Mouse (Mus musculus) stomach, embryonic 16.5 days (tissue): Measurements from ENCODE around the gene Itpr2. TPM values are rescaled to one million over a fixed set of nuclear protein-coding genes. Genes with fewer than 3 reads are reported as not detected.

ENCODE experiments used
- ATAC-seq: fragments of 200-750 bp; cut with Nextera tagmentation; 2 replicates; pipeline ENCODE4 v1.8.0; 2017; ENCODE audit warnings: moderate number of reproducible peaks, moderate TSS enrichment; ENCODE audit not compliant: insufficient read depth, low FRiP score
- H3K27ac ChIP-seq: fragments of 300-500 bp; sonication (generic); 2 replicates; pipeline ENCODE4 v1.5.1; 2014; ENCODE audit warnings: low read length
- H3K27me3 ChIP-seq: fragments of 300-500 bp; sonication (generic); 2 replicates; pipeline ENCODE4 v1.6.1; 2014; ENCODE audit warnings: low read length, control low read depth, mixed read lengths; ENCODE audit not compliant: control insufficient read depth, insufficient read depth
- H3K36me3 ChIP-seq: fragments of 300-500 bp; sonication (generic); 2 replicates; pipeline ENCODE4 v1.6.1; 2014; ENCODE audit warnings: low read length; ENCODE audit not compliant: control insufficient read depth, insufficient read depth
- H3K4me1 ChIP-seq: fragments of 300-500 bp; sonication (generic); 2 replicates; pipeline ENCODE4 v1.6.1; 2014; ENCODE audit warnings: low read length, control low read depth, mixed read lengths; ENCODE audit not compliant: control insufficient read depth, insufficient read depth
- H3K4me2 ChIP-seq: fragments of 300-500 bp; sonication (generic); 2 replicates; pipeline ENCODE4 v1.6.1; 2014; ENCODE audit warnings: low read depth, low read length, mixed read lengths
- H3K4me3 ChIP-seq: fragments of 300-500 bp; sonication (generic); replicated peaks from 2 replicates; pipeline ENCODE4 v1.5.1; 2014; ENCODE audit warnings: mild to moderate bottlenecking, low read length
- H3K9ac ChIP-seq: fragments of 300-500 bp; sonication (generic); 2 replicates; pipeline ENCODE4 v1.6.1; 2014; ENCODE audit warnings: low read length
- H3K9me3 ChIP-seq: fragments of 300-500 bp; sonication (generic); replicated peaks from 2 replicates; pipeline ENCODE4 v1.6.1; 2016; ENCODE audit warnings: low read length, control low read depth; ENCODE audit not compliant: control insufficient read depth
- WGBS: fragments of 180-500 bp; shearing (Covaris S2); extraction: QIAGEN DNeasy Blood & Tissue Kit; methylation state at CpG from one replicate; pipeline ENCODE4 v1.1.7; 2014; 5-methylcytosine and 5-hydroxymethylcytosine counted together
- polyA plus RNA-seq: library from polyadenylated mRNA; unstranded; fragments of >200 nt; fragmentation: Nextera tagmentation; extraction: Ambion mirVana; gene quantifications from 2 replicates; pipeline ENCODE4 v1.2.1, GENCODE M21; 2015

Gene Itpr2
- polyA plus RNA-seq, 1 experiment from 2014 or later = 14.8 TPM

DNA sequence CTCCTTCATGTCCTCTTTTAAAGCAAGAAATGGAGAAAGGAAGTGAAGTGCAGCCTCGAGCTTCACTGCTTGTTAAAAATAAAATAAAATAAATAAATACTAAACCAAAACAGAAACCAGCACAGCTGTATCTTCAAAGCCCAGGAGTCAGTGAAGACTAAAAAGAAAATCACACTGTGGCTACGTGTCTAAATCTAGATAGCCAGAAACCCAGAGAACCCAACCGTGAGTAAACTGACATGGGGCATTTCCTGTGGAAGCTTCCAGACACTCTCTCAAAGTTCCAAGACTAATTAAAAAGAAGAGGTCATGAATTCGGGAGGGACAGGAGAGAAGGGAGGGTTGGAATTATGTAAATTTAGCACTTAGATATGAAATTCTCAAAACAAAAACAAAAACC lies 15.9 kb downstream of the Itpr2 start:
- no peak for ATAC-seq
- no peak overlapping the region for H3K4me3 ChIP-seq
- WGBS = 62% methylated on average over 4 of the region's 4 CpGs

DNA sequence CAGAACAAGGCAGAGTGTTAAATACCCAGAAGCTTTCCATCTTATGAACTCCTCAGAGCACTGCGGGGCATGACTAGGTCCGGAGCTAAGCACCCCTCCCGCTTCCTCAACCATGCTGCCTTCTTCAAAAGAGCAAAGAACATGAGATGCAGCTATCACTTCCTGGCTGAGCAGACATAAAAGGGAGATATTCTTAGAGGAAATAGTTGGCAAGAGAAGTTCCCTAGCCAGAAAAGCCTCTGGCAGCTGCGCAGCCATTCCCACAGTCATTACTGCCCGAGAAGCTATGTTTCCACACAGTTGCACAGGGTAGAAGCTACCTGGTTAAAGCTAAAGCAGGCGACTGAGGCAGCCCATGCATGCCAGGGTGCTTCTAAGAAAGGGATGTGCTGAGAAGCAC lies 20.6 kb downstream of the Itpr2 start:
- 65% methylated on average over 6 of the region's 6 CpGs for WGBS
- H3K4me3 ChIP-seq = no peak overlapping the region
- H3K4me1 ChIP-seq = peaks cover 8% of the 10 kb centered on the region
- no peak overlapping the region for H3K27ac ChIP-seq
- no peak for ATAC-seq
- no peak overlapping the region for H3K4me2 ChIP-seq
- H3K27me3 ChIP-seq = no peaks in the 10 kb centered on the region
- H3K9me3 ChIP-seq = no peaks in the 10 kb centered on the region
- H3K36me3 ChIP-seq = no peaks in the 10 kb centered on the region
- H3K9ac ChIP-seq = no peak overlapping the region

More for the DNA sequence above, 15.9 kb downstream of the Itpr2 start:
- Histone ChIP-seq H3K9me3 (no peaks in the 10 kb centered on the region), H3K27ac (no peak overlapping the region), H3K9ac (no peak overlapping the region), H3K36me3 (no peaks in the 10 kb centered on the region), H3K27me3 (no peaks in the 10 kb centered on the region), H3K4me1 (peaks cover 6% of the 10 kb centered on the region), H3K4me2 (no peak overlapping the region)

DNA sequence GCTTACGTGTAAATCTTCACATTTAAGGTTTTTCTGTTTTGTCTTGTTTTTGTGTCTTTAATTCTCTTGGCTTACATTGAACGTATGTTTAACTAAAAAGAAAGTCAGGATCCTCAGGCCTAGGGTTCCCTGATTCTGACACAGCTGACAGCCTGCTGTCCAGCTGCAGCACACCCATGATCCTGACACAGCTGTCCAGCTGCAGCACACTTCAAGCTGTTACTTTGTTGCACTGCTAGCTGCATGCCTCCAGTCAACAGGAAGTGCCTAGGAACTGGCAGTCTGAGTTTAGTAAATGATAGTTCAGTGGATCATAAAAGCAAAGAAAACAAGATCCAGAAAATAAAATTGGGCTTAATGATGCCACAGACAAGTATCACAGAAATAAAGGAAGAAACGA lies 21.1 kb downstream of the Itpr2 start:
- H3K36me3 ChIP-seq = no peaks in the 10 kb centered on the region
- H3K27ac ChIP-seq = no peak overlapping the region
- peaks cover 8% of the 10 kb centered on the region for H3K4me1 ChIP-seq
- no peak overlapping the region for H3K9ac ChIP-seq
- WGBS = 61% methylated on average over 3 of the region's 3 CpGs
- no peak overlapping the region for H3K4me3 ChIP-seq
- H3K27me3 ChIP-seq = no peaks in the 10 kb centered on the region
- no peak for ATAC-seq
- H3K4me2 ChIP-seq = no peak overlapping the region
- H3K9me3 ChIP-seq = no peaks in the 10 kb centered on the region

DNA sequence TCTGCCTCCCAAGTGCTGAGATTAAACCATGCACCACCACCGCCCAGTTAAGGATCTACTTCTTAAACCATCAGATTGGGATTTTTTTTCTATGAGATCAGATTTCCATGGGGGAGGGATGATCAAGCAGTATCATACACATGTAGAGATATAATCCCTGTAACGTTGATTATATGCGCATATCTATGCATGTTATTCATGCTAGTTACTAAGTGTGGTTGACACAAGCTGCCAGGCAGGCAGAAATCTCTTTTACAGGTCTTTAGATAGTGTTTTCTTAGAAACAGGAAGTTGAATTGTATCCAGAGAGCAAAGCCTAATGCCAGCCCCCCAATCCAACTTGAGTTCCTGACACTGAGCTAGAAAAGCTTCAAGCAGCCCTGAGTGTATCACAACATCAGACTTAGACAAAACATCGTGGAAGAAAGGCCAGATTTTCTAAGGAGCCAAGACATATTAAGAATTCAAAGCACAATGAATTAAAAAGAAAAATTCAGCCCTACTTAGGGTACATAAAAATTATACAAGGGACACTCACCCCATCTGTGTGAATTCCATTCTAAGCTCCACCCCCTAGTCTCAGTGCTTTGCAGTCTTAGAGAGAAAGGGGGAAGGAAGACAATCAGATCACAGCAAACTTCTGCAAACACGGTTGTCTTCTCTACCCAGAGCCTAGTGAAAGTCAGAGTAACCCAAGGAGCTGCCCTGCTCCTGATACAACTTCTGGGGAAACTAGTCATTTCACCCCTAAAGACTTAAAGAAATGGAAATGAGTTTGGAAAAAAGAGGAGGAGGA lies 22.9 kb downstream of the Itpr2 start:
- H3K4me1 ChIP-seq = peaks cover 8% of the 10 kb centered on the region

GRCm38 (mm10) chr6:146476865-146477264 lies 25.2 kb downstream of the Itpr2 start:
- Histone ChIP-seq H3K27me3 (no peaks in the 10 kb centered on the region), H3K9ac (no peak overlapping the region), H3K36me3 (no peaks in the 10 kb centered on the region), H3K9me3 (no peaks in the 10 kb centered on the region), H3K4me2 (no peak overlapping the region), H3K4me3 (no peak overlapping the region), H3K27ac (no peak overlapping the region), H3K4me1 (peaks cover 8% of the 10 kb centered on the region)
- ATAC-seq = no peak
- WGBS = 29% methylated on average over 1 of the region's 1 CpGs

More for the DNA sequence above, 22.9 kb downstream of the Itpr2 start:
- Histone ChIP-seq H3K27ac (no peak overlapping the region), H3K9ac (no peak overlapping the region), H3K9me3 (no peaks in the 10 kb centered on the region), H3K27me3 (no peaks in the 10 kb centered on the region), H3K4me2 (no peak overlapping the region), H3K36me3 (no peaks in the 10 kb centered on the region), H3K4me3 (no peak overlapping the region)
- ATAC-seq = no peak
- 82% methylated on average over 5 of the region's 5 CpGs for WGBS

GRCm38 (mm10) chr6:146474166-146474565 lies 27.9 kb downstream of the Itpr2 start:
- H3K4me2 ChIP-seq = no peak overlapping the region
- 75% methylated on average over 4 of the region's 4 CpGs for WGBS

DNA sequence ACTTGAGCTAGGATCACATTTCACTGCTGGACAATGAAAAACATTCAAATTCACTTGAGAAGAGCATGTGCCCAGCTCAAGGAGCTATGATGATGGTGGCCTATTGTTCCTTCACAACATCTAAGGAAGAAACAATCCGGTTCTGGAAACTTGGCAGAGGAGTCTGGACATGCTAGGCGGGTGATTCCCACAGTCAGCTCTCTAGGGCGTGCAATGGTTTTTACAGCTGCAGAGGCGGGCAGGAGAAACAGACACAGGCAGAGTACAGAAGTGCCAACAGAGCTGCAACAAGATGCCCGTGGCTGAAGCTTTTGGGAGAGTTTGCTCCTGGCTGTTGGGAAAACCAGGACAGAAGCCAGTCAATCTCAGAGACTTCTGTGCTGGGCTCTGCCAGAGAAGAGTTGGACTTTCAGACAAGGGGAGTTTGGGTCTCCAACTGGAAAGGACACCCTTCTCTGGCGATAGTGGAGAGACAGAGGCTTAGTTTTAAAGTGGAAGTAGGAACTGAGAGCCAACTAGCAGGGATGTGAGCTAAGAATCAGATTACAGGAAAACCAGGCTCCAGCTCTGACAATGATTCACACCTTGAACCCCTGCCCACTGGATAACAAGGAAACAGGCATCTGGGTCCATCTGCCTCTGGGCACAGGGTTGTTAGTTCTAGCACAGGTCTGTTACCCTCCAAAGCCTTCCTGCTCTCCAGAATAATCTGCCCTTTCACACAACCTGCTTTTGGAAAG lies 28.6 kb downstream of the Itpr2 start:
- Histone ChIP-seq H3K9ac (no peak overlapping the region), H3K36me3 (no peaks in the 10 kb centered on the region), H3K4me1 (no peaks in the 10 kb centered on the region), H3K4me3 (no peak overlapping the region), H3K4me2 (no peak overlapping the region), H3K27me3 (no peaks in the 10 kb centered on the region), H3K27ac (no peak overlapping the region), H3K9me3 (no peaks in the 10 kb centered on the region)
- no peak for ATAC-seq
- 69% methylated on average over 6 of the region's 6 CpGs for WGBS

More at GRCm38 (mm10) chr6:146474166-146474565, 27.9 kb downstream of the Itpr2 start:
- H3K4me3 ChIP-seq = no peak overlapping the region
- H3K4me1 ChIP-seq = no peaks in the 10 kb centered on the region
- H3K27me3 ChIP-seq = no peaks in the 10 kb centered on the region
- H3K27ac ChIP-seq = no peak overlapping the region
- no peaks in the 10 kb centered on the region for H3K9me3 ChIP-seq
- no peak for ATAC-seq
- H3K36me3 ChIP-seq = no peaks in the 10 kb centered on the region
- H3K9ac ChIP-seq = no peak overlapping the region

DNA sequence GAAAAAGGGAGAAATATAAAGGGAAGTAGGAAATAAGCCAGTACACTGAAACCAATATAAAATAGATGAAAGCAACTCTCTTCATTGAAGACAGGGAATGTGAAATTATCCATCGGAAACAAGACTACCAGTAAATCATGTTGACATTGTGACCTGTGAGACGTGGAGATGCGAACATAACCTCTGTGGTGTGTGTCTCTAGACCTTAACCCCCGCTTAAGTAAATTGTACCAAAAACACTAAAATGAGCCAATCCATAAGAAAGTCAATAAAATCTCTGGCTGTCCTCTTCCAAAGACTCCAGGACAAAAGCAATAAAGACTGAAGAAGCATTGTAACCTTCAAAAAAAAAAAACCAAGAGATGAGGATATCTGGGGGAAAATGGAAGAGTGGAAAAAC lies 31.6 kb downstream of the Itpr2 start:
- H3K27me3 ChIP-seq = no peaks in the 10 kb centered on the region
- H3K4me2 ChIP-seq = no peak overlapping the region
- H3K27ac ChIP-seq = no peak overlapping the region
- H3K4me1 ChIP-seq = no peaks in the 10 kb centered on the region
- H3K9ac ChIP-seq = no peak overlapping the region
- WGBS = 69% methylated on average over 4 of the region's 4 CpGs
- ATAC-seq = no peak
- H3K36me3 ChIP-seq = no peaks in the 10 kb centered on the region
- peaks cover 3% of the 10 kb centered on the region; the same call in 1 of the 2 replicates for H3K9me3 ChIP-seq
- no peak overlapping the region for H3K4me3 ChIP-seq

DNA sequence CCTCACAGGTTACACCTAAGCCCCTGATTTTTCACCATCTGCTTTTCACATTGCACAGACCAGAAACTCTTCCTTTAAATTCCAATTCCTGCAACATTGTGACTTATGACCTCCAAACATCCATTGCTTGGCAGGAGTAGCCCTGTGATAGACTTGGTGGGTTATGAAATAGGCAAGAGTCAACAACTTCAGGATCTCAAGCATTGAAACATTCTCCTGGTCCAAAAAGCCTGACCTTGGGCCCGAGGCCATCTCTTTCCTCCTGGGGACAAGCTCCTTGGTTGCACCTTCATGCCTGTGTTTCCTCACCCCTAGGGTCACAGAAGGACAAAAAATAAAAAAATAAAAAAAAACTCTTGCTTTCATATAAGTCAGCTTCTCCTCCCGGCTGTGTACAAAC lies 32.1 kb downstream of the Itpr2 start:
- Histone ChIP-seq H3K27me3 (no peaks in the 10 kb centered on the region), H3K27ac (no peak overlapping the region), H3K9me3 (peaks cover 3% of the 10 kb centered on the region; the same call in 1 of the 2 replicates), H3K4me2 (no peak overlapping the region), H3K9ac (no peak overlapping the region), H3K4me3 (no peak overlapping the region), H3K36me3 (no peaks in the 10 kb centered on the region), H3K4me1 (no peaks in the 10 kb centered on the region)
- ATAC-seq = no peak
- WGBS = 79% methylated on average over 2 of the region's 2 CpGs
